Mouse (Mus musculus): ENCODE data around the gene Ltb4r2.

Gene Ltb4r2

GRCm38 (mm10) chr14:55737086-55737687 lies 24.0 kb upstream of the Ltb4r2 start:
- no peak for DNase-seq (ENCODE audit: low spot score)

- peak; percentile 57 for DNase-seq (ENCODE audit: low spot score)
These were observed 17.5 kb upstream of the Ltb4r2 start for GRCm38 (mm10) chr14:55743711-55744110.

GRCm38 (mm10) chr14:55745180-55745860 lies 15.9 kb upstream of the Ltb4r2 start, which contains the start of the genes Dhrs1 and Nop9:
Dhrs1 (minus strand) TSS chr14:55745690.
Nop9 (plus strand) TSS chr14:55745693.
- DNase-seq (ENCODE audit: low spot score): peak; percentile 47

GRCm38 (mm10) chr14:55745861-55746237 lies 15.4 kb upstream of the Ltb4r2 start:
- DNase-seq (ENCODE audit: low spot score): no peak

- no peak for DNase-seq (ENCODE audit: low spot score)
These were observed 14.0 kb upstream of the Ltb4r2 start for GRCm38 (mm10) chr14:55747051-55747847.

- no peak for DNase-seq (ENCODE audit: low spot score)
These were observed 3.7 kb upstream of the Ltb4r2 start for GRCm38 (mm10) chr14:55757566-55757965.

GRCm38 (mm10) chr14:55758363-55758784 lies 2.9 kb upstream of the Ltb4r2 start, which contains the start of gene Cideb:
Cideb (minus strand) TSS chr14:55758458.
- DNase-seq (ENCODE audit: low spot score): no peak

GRCm38 (mm10) chr14:55760156-55760555 lies 1.1 kb upstream of the Ltb4r2 start:
- peak; percentile 57 for DNase-seq (ENCODE audit: low spot score)

GRCm38 (mm10) chr14:55762001-55762821 lies 983 bp downstream of the Ltb4r2 start:
- DNase-seq (ENCODE audit: low spot score): no peak

GRCm38 (mm10) chr14:55763166-55763565 lies 1.9 kb downstream of the Ltb4r2 start:
- no peak for DNase-seq (ENCODE audit: low spot score)

- DNase-seq (ENCODE audit: low spot score): no peak
These were observed 4.5 kb downstream of the Ltb4r2 start, which contains the start of gene Ltb4r1 for GRCm38 (mm10) chr14:55765696-55766095. Ltb4r1 (plus strand) TSS chr14:55765962.

- no peak for DNase-seq (ENCODE audit: low spot score)
These were observed 6.5 kb downstream of the Ltb4r2 start for GRCm38 (mm10) chr14:55767519-55768414.

- DNase-seq (ENCODE audit: low spot score): no peak
These were observed 7.3 kb downstream of the Ltb4r2 start for GRCm38 (mm10) chr14:55768555-55768954.

GRCm38 (mm10) chr14:55769087-55769703 lies 8.0 kb downstream of the Ltb4r2 start:
- DNase-seq (ENCODE audit: low spot score): no peak

GRCm38 (mm10) chr14:55776711-55777110 lies 15.5 kb downstream of the Ltb4r2 start:
- no peak for DNase-seq (ENCODE audit: low spot score)

- no peak for DNase-seq (ENCODE audit: low spot score)
These were observed 15.9 kb downstream of the Ltb4r2 start for GRCm38 (mm10) chr14:55777176-55777575.

GRCm38 (mm10) chr14:55777806-55778205 lies 16.6 kb downstream of the Ltb4r2 start:
- DNase-seq (ENCODE audit: low spot score): no peak

- DNase-seq (ENCODE audit: low spot score): no peak
These were observed 17.5 kb downstream of the Ltb4r2 start for GRCm38 (mm10) chr14:55778686-55779085.

GRCm38 (mm10) chr14:55779656-55780055 lies 18.4 kb downstream of the Ltb4r2 start:
- DNase-seq (ENCODE audit: low spot score): peak; percentile 7

- no peak for DNase-seq (ENCODE audit: low spot score)
These were observed 19.5 kb downstream of the Ltb4r2 start for GRCm38 (mm10) chr14:55780736-55781135.

Measured in urinary bladder, postnatal 10 days (tissue).